ENCODE assay signal across 9 mouse cellular contexts in the genomic region with DNA sequence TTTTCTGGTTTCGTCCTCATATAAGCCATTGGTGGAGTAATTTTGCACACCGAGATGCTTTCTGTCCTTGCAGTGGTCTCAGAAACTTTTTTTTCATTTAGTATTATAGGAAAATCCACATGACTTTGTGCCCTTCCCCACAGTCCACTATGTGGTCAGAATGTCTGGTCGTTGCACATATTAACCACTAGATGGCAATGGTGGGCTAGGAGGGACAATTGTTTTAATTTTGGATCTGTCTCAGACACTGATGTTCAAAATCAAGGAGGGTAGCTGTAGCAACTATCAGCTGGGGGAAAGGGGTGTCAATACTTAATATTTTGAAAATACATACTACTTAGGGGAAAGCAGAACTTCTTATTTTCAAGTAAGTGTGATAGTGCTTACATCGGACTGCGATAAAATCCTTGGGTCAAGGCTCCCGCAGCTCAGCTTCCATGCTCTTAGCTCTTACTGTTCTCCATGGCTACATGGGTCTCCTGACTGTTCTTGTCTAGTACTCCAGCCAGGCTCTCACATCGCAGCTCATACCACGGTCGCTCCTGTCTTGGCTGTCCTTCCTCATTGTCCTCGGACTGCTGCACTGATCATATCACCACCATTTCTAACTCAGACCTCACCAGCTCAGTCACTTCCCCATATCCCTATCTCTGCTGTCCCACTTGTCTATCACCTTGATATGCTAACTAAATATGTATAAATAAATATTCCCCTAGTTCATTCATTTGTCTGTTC.
DNase-seq lines count a peak whose midpoint lies in the region; ATAC-seq and TF ChIP-seq lines count a peak whose summit lies in the region.
"Had no signal": no experiment of that assay in that cellular context is flagged by ENCODE, and none has a peak within 500 bp of the region (broad histone marks: within the 10 kb centered on the region; RNA-seq: fewer than 3 reads in every experiment).

No protein-coding gene starts in this region.

- no peaks in the 10 kb centered on the region for H3K36me3 ChIP-seq in lung, embryonic 14.5 days (ENCODE audit: insufficient read depth)
- H3K36me3 ChIP-seq in forebrain, embryonic 14.5 days (ENCODE audit: control insufficient read depth, insufficient read depth, low read length), result no peaks in the 10 kb centered on the region
- H3K36me3 ChIP-seq in intestine, embryonic 16.5 days (ENCODE audit: control insufficient read depth, insufficient read depth, low read length), result no peaks in the 10 kb centered on the region
- H3K36me3 ChIP-seq: liver, embryonic 15.5 days had no signal

- no peak overlapping the region for H3K9ac ChIP-seq in lung, embryonic 14.5 days
- no peak overlapping the region for H3K9ac ChIP-seq in forebrain, embryonic 14.5 days (ENCODE audit: low read length)
- H3K9ac ChIP-seq in intestine, embryonic 16.5 days (ENCODE audit: low read depth, low read length), result no peak overlapping the region
- H3K9ac ChIP-seq: liver, embryonic 15.5 days had no signal

- peak; percentile 73 for DNase-seq in lung, embryonic 14.5 days
- DNase-seq in lung, postnatal 4 days, result no peak
- DNase-seq in c-Kit-positive CD71-positive TER-119-negative erythroid progenitor cells, embryonic 14.5 days (ENCODE audit: low read depth), result peak; percentile 3
- DNase-seq in forebrain, embryonic 14.5 days (ENCODE audit: low spot score), result peak; percentile 48
- DNase-seq in B cell, adult 2 months, result no peak
- DNase-seq in natural killer cell, adult 2 months (ENCODE audit: low spot score in 2 of 2), result no peak

- H3K4me3 ChIP-seq in lung, embryonic 14.5 days (ENCODE audit: low read depth, low read length), result no peak overlapping the region
- H3K4me3 ChIP-seq in forebrain, embryonic 14.5 days (ENCODE audit: low read depth, low read length), result no peak overlapping the region
- H3K4me3 ChIP-seq in intestine, embryonic 16.5 days (ENCODE audit: low read length), result no peak overlapping the region
- H3K4me3 ChIP-seq: liver, embryonic 15.5 days had no signal

- no peak overlapping the region for H3K4me2 ChIP-seq in lung, embryonic 14.5 days
- H3K4me2 ChIP-seq in forebrain, embryonic 14.5 days (ENCODE audit: low read length), result no peak overlapping the region
- H3K4me2 ChIP-seq in intestine, embryonic 16.5 days (ENCODE audit: low read depth, low read length), result no peak overlapping the region
- H3K4me2 ChIP-seq: liver, embryonic 15.5 days had no signal

- H3K9me3 ChIP-seq in lung, embryonic 14.5 days (ENCODE audit: low read depth, low read length), result no peaks in the 10 kb centered on the region
- no peaks in the 10 kb centered on the region for H3K9me3 ChIP-seq in forebrain, embryonic 14.5 days (replicated peaks; ENCODE audit: control insufficient read depth, low read length)
- no peaks in the 10 kb centered on the region for H3K9me3 ChIP-seq in intestine, embryonic 16.5 days (ENCODE audit: control insufficient read depth, low read length)
- H3K9me3 ChIP-seq: liver, embryonic 15.5 days had no signal

- H3K4me1 ChIP-seq in lung, embryonic 14.5 days (ENCODE audit: insufficient read depth), result no peaks in the 10 kb centered on the region
- no peaks in the 10 kb centered on the region for H3K4me1 ChIP-seq in forebrain, embryonic 14.5 days (ENCODE audit: control insufficient read depth, insufficient read depth, low read length)
- no peaks in the 10 kb centered on the region for H3K4me1 ChIP-seq in intestine, embryonic 16.5 days (ENCODE audit: control insufficient read depth, insufficient read depth, low read length)
- H3K4me1 ChIP-seq: liver, embryonic 15.5 days had no signal

- ATAC-seq in lung, embryonic 14.5 days (ENCODE audit: insufficient read depth), result peak; percentile 71; the same call in 1 of the 2 replicates
- peak; percentile 77 for ATAC-seq in forebrain, embryonic 14.5 days
- ATAC-seq in megakaryocyte-erythroid progenitor cell, adult 5-6 weeks (replicated peaks; ENCODE audit: low FRiP score, low TSS enrichment, poor library complexity, severe bottlenecking), result 0 out of 2 replicates have a peak, but pooled peaks have one; percentile 57
- no peak for ATAC-seq in intestine, embryonic 16.5 days

- TF ChIP-seq CTCF in lung, embryonic 14.5 days (IDR thresholded peaks at IDR 0.05; ENCODE audit: low read depth), result peak; percentile 90

- H3K27me3 ChIP-seq in lung, embryonic 14.5 days (ENCODE audit: insufficient read depth, low read length), result no peaks in the 10 kb centered on the region
- H3K27me3 ChIP-seq in forebrain, embryonic 14.5 days (replicated peaks; ENCODE audit: control insufficient read depth, insufficient read depth, low read length), result no peaks in the 10 kb centered on the region
- H3K27me3 ChIP-seq in intestine, embryonic 16.5 days (replicated peaks; ENCODE audit: control insufficient read depth, insufficient read depth, low read length), result no peaks in the 10 kb centered on the region
- H3K27me3 ChIP-seq: liver, embryonic 15.5 days had no signal

- WGBS in lung, embryonic 14.5 days, result 55% methylated on average over 10 of the region's 10 CpGs
- WGBS in forebrain, embryonic 14.5 days, result 65% methylated on average over 10 of the region's 10 CpGs
- 60% methylated on average over 10 of the region's 10 CpGs for WGBS in intestine, embryonic 16.5 days

- no peak overlapping the region for H3K27ac ChIP-seq in lung, embryonic 14.5 days (ENCODE audit: low read depth)
- no peak overlapping the region for H3K27ac ChIP-seq in forebrain, embryonic 14.5 days (ENCODE audit: low read depth, low read length)
- H3K27ac ChIP-seq in intestine, embryonic 16.5 days (ENCODE audit: low read length), result no peak overlapping the region
- H3K27ac ChIP-seq: liver, embryonic 15.5 days had no signal

Comparison
In these comparisons a context has a peak if more than half of its experiments do, and no peak if none do; other contexts are left out.
1. DNase-seq: peak in lung, embryonic 14.5 days (single experiment), c-Kit-positive CD71-positive TER-119-negative erythroid progenitor cells, embryonic 14.5 days (single experiment) and forebrain, embryonic 14.5 days (single experiment); none in lung, postnatal 4 days (0 of 2), B cell, adult 2 months (0 of 2) and natural killer cell, adult 2 months (0 of 2).